Mouse (Mus musculus): ENCODE data around the gene Gltp. TPM values are rescaled to one million over a fixed set of nuclear protein-coding genes. Genes with fewer than 3 reads are reported as not detected.

The Gltp gene
- total RNA-seq, 1 experiment = 17.2 TPM

DNA sequence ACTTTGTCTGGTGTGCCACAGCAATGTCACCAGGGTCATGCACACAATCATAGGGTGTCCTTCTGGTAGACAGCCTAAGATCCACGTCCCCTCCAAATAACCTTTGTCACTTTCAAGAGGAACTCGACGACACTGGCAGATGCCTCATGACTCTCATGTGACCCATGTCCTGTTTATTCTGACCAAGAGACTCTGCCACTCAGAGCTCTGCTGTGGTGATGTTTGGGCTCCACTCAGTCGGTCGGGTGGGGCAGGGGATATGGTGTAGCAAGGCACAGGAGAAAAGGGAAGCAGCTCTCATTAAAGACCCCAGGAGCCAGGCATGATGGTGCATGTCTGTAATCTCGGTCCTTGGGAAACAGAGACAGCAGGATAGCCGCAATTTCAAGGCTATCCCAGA is 8.2 kb upstream of the Gltp start:
- Histone ChIP-seq H3K9ac (ENCODE audit: insufficient read depth, low read depth, low read length, poor library complexity, severe bottlenecking) (peak overlapping the region; percentile 68), H3K9me3 (ENCODE audit: control insufficient read depth, insufficient read depth, low read depth, low read length) (no peaks in the 10 kb centered on the region), H3K4me3 (ENCODE audit: insufficient read depth in 1 of 2, low read depth in 1 of 2, low read length in 2 of 2, poor library complexity in 1 of 2, severe bottlenecking in 1 of 2) (peak overlapping the region; percentile 44 to 54), H3K27ac (ENCODE audit: insufficient read depth, low read depth, low read length, poor library complexity, severe bottlenecking) (peak overlapping the region; percentile 56), H3K4me1 (ENCODE audit: control insufficient read depth in 2 of 2, insufficient read depth in 2 of 2, low read length in 2 of 2, poor library complexity in 1 of 2) (peaks cover 1 to 11% of the 10 kb centered on the region in 2 experiments; a peak in 2 of 4 replicates), H3K36me3 (ENCODE audit: control insufficient read depth, insufficient read depth, low read length, poor library complexity, severe bottlenecking) (no peaks in the 10 kb centered on the region)
- in situ Hi-C loops (cut with MboI; ENCODE audit: low sequenced_read_pairs in 2 of 2, unreplicated experiment in 2 of 2) = no loop called here
- no peak for TF ChIP-seq CHD2 (IDR thresholded peaks at IDR 0.05; ENCODE audit: low read depth, low read length)
- no peak for TF ChIP-seq HCFC1 (IDR thresholded peaks at IDR 0.05; ENCODE audit: borderline replicate concordance, insufficient read depth, low read length)
- TF ChIP-seq ZC3H11A (IDR thresholded peaks at IDR 0.05; ENCODE audit: borderline replicate concordance, low read depth, low read length) = no peak
- no peak for TF ChIP-seq MAFK (IDR thresholded peaks at IDR 0.05; ENCODE audit: insufficient read depth, low read depth, low read length)
- no peak for TF ChIP-seq ZNF384 (IDR thresholded peaks at IDR 0.05; ENCODE audit: low read depth, low read length)
- DNase-seq (ENCODE audit: low read depth, low spot score) = no peak

DNA sequence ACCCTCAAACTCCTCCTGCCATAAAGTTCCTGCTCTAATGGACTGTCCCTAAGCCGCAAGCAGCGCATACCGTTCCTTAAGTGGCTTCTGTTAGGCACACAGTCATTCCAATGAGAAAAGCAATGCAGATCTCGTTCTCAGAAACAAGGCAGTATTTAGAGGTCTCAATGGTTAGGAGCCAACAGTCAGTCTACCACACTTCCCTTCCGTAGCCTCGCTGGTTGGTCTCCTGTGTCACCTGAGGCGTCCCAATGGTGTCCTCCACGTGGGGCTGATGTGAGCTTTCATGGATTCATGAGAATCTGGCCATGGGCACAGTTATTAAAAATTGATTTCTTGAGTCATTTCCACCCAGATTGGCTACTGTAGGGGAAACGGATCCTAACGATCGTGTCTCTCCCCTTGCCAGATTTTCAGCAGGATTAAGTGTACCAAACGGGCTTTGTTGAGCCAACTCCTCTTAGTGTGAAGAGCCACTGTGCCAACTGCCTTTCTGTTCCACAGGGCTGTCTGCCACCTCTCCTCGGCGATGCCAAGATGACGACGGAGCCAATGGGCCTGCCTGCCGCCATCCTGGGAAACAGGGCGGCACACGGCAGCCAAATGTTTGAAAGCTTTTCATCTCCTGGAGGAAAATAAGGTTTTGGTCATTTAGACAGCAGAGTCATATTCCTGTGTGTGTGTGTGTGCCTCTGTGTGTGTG is 7.4 kb upstream of the Gltp start:
- no peak for TF ChIP-seq ZNF384 (IDR thresholded peaks at IDR 0.05; ENCODE audit: low read depth, low read length)
- TF ChIP-seq ZC3H11A (IDR thresholded peaks at IDR 0.05; ENCODE audit: borderline replicate concordance, low read depth, low read length) = no peak
- TF ChIP-seq CHD2 (IDR thresholded peaks at IDR 0.05; ENCODE audit: low read depth, low read length) = no peak
- TF ChIP-seq MAFK (IDR thresholded peaks at IDR 0.05; ENCODE audit: insufficient read depth, low read depth, low read length) = no peak
- no peak for TF ChIP-seq HCFC1 (IDR thresholded peaks at IDR 0.05; ENCODE audit: borderline replicate concordance, insufficient read depth, low read length)
- Histone ChIP-seq H3K4me3 (ENCODE audit: insufficient read depth in 1 of 2, low read depth in 1 of 2, low read length in 2 of 2, poor library complexity in 1 of 2, severe bottlenecking in 1 of 2) (no peak overlapping the region), H3K9ac (ENCODE audit: insufficient read depth, low read depth, low read length, poor library complexity, severe bottlenecking) (peak overlapping the region; percentile 5; the same call in 1 of the 2 replicates), H3K9me3 (ENCODE audit: control insufficient read depth, insufficient read depth, low read depth, low read length) (no peaks in the 10 kb centered on the region), H3K27ac (ENCODE audit: insufficient read depth, low read depth, low read length, poor library complexity, severe bottlenecking) (no peak overlapping the region), H3K36me3 (ENCODE audit: control insufficient read depth, insufficient read depth, low read length, poor library complexity, severe bottlenecking) (no peaks in the 10 kb centered on the region), H3K4me1 (ENCODE audit: control insufficient read depth in 2 of 2, insufficient read depth in 2 of 2, low read length in 2 of 2, poor library complexity in 1 of 2) (peaks cover 1 to 11% of the 10 kb centered on the region in 2 experiments; a peak in 2 of 4 replicates)
- in situ Hi-C loops (cut with MboI; ENCODE audit: low sequenced_read_pairs in 2 of 2, unreplicated experiment in 2 of 2) = no loop called here
- no peak for DNase-seq (ENCODE audit: low read depth, low spot score)

GRCm38 (mm10) chr5:114696939-114697338 is 6.2 kb upstream of the Gltp start:
- Histone ChIP-seq H3K9me3 (ENCODE audit: control insufficient read depth, insufficient read depth, low read depth, low read length) (no peaks in the 10 kb centered on the region), H3K27ac (ENCODE audit: insufficient read depth, low read depth, low read length, poor library complexity, severe bottlenecking) (no peak overlapping the region), H3K36me3 (ENCODE audit: control insufficient read depth, insufficient read depth, low read length, poor library complexity, severe bottlenecking) (no peaks in the 10 kb centered on the region), H3K9ac (ENCODE audit: insufficient read depth, low read depth, low read length, poor library complexity, severe bottlenecking) (peak overlapping the region; percentile 50; the same call in 1 of the 2 replicates), H3K4me1 (ENCODE audit: control insufficient read depth in 2 of 2, insufficient read depth in 2 of 2, low read length in 2 of 2, poor library complexity in 1 of 2) (peaks cover 1 to 12% of the 10 kb centered on the region in 2 experiments; a peak in 2 of 4 replicates), H3K4me3 (ENCODE audit: insufficient read depth in 1 of 2, low read depth in 1 of 2, low read length in 2 of 2, poor library complexity in 1 of 2, severe bottlenecking in 1 of 2) (peak overlapping the region; percentile 39 to 40; a peak in 3 of 4 replicates)
- in situ Hi-C loops (cut with MboI; ENCODE audit: low sequenced_read_pairs in 2 of 2, unreplicated experiment in 2 of 2) = no loop called here
- TF ChIP-seq ZNF384 (IDR thresholded peaks at IDR 0.05; ENCODE audit: low read depth, low read length) = no peak
- no peak for TF ChIP-seq ZC3H11A (IDR thresholded peaks at IDR 0.05; ENCODE audit: borderline replicate concordance, low read depth, low read length)
- no peak for TF ChIP-seq MAFK (IDR thresholded peaks at IDR 0.05; ENCODE audit: insufficient read depth, low read depth, low read length)
- TF ChIP-seq HCFC1 (IDR thresholded peaks at IDR 0.05; ENCODE audit: borderline replicate concordance, insufficient read depth, low read length) = no peak
- no peak for TF ChIP-seq CHD2 (IDR thresholded peaks at IDR 0.05; ENCODE audit: low read depth, low read length)
- DNase-seq (ENCODE audit: low read depth, low spot score) = peak; percentile 92

DNA sequence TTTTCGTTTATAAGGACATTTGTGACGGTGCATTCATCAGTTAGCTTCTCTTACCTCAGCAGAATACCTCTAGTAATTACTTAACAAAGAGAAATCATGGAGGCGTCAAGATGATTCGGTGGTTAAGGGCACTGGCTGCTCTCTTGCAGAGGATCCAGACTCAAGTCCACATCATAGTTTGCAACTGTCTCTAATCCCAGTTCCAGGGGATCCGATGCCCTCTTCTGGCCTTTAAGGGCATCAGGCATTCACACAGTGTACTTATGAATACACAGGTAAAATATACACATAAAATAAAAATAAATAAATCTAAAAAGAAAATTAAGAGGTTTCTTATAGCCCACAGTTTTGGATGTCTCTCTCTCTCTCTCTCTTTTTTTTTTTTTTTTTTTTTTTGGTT is 5.0 kb upstream of the Gltp start:
- Histone ChIP-seq H3K4me3 (ENCODE audit: insufficient read depth in 1 of 2, low read depth in 1 of 2, low read length in 2 of 2, poor library complexity in 1 of 2, severe bottlenecking in 1 of 2) (no peak overlapping the region), H3K9ac (ENCODE audit: insufficient read depth, low read depth, low read length, poor library complexity, severe bottlenecking) (no peak overlapping the region), H3K27ac (ENCODE audit: insufficient read depth, low read depth, low read length, poor library complexity, severe bottlenecking) (no peak overlapping the region), H3K36me3 (ENCODE audit: control insufficient read depth, insufficient read depth, low read length, poor library complexity, severe bottlenecking) (no peaks in the 10 kb centered on the region), H3K4me1 (ENCODE audit: control insufficient read depth in 2 of 2, insufficient read depth in 2 of 2, low read length in 2 of 2, poor library complexity in 1 of 2) (peaks cover 1 to 13% of the 10 kb centered on the region in 2 experiments; a peak in 2 of 4 replicates), H3K9me3 (ENCODE audit: control insufficient read depth, insufficient read depth, low read depth, low read length) (no peaks in the 10 kb centered on the region)
- no peak for TF ChIP-seq CHD2 (IDR thresholded peaks at IDR 0.05; ENCODE audit: low read depth, low read length)
- TF ChIP-seq ZNF384 (IDR thresholded peaks at IDR 0.05; ENCODE audit: low read depth, low read length) = 0 out of 2 replicates have a peak, but pooled peaks have one; percentile 36
- no peak for TF ChIP-seq MAFK (IDR thresholded peaks at IDR 0.05; ENCODE audit: insufficient read depth, low read depth, low read length)
- TF ChIP-seq ZC3H11A (IDR thresholded peaks at IDR 0.05; ENCODE audit: borderline replicate concordance, low read depth, low read length) = no peak
- TF ChIP-seq HCFC1 (IDR thresholded peaks at IDR 0.05; ENCODE audit: borderline replicate concordance, insufficient read depth, low read length) = no peak
- in situ Hi-C loops (cut with MboI; ENCODE audit: low sequenced_read_pairs in 2 of 2, unreplicated experiment in 2 of 2) = no loop called here
- DNase-seq (ENCODE audit: low read depth, low spot score) = no peak
